Mouse (Mus musculus) cerebellum, adult 2 months (tissue): Measurements from ENCODE around the gene Shf.

Experiments used
- CTCF ChIP-seq: fragments of 200-500 bp; IDR thresholded peaks from 2 replicates; pipeline ENCODE4 v1.5.1; 2011; ENCODE audit warnings: low read depth, mild to moderate bottlenecking, control low read depth, low read length, moderate library complexity, borderline replicate concordance; ENCODE audit not compliant: insufficient read depth
- POLR2A ChIP-seq: fragments of 200-500 bp; IDR thresholded peaks from 2 replicates; pipeline ENCODE4 v1.6.1; 2011; ENCODE audit warnings: low read length, control low read depth, borderline replicate concordance; ENCODE audit not compliant: insufficient read depth

DNA sequence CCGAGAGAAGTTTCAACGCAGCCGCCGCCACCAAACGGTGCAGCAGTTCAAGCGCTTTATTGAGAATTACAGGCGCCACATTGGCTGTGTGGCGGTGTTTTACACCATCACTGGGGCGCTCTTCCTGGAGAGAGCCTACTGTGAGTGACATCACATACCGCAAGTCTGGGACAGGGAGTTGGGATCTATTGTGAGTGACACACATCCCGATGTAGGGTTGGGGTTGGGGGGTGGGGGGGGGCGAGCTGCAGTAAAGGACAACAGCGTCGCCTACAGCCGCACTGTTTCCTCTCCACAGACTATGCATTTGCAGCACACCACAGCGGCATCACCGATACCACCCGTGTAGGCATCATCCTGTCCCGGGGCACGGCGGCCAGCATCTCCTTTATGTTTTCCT lies 31.7 kb downstream of the Shf start:
- TF ChIP-seq CTCF (no peak), POLR2A (no peak)
